ENCODE assay signal across 17 mouse cellular contexts in the genomic region with DNA sequence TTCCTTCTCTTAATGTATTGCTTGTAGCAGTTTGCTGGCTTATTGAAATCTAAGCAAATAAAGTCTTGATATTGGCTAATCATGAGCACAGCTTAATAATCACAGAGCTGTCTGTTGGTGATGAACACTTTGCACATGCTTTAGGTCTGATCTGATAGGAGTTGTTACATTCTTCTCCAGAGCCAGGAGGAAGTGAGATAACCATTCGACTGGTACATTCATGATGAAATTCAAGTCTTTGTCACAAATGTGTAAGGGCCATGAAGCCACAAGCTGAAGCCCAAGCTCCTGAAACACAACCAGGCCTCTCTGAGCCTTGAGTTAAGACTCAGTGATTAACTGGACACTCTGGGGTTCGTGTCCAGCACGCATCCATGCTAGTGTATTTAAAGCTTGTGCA.
A peak's percentile ranks its signal among the peaks of the same experiment; 100 is the strongest.
DNase-seq lines count a peak whose midpoint lies in the region; ATAC-seq and TF ChIP-seq lines count a peak whose summit lies in the region.
"Had no signal": no experiment of that assay in that cellular context is flagged by ENCODE, and none has a peak within 500 bp of the region (broad histone marks: within the 10 kb centered on the region; RNA-seq: fewer than 3 reads in every experiment).

No protein-coding gene starts in this region.

- H3K27ac ChIP-seq in kidney, embryonic 16.5 days (ENCODE audit: low read length): peak overlapping the region; percentile 12; the same call in 1 of the 2 replicates
- 0 out of 2 replicates have a peak overlapping the region, but pooled peaks have one; percentile 24 for H3K27ac ChIP-seq in stomach, postnatal 0 days (replicated peaks)
- H3K27ac ChIP-seq: embryonic facial prominence, embryonic 10.5 days; forebrain, embryonic 13.5 days; hindbrain, embryonic 14.5 days; liver, embryonic 15.5 days; midbrain, embryonic 15.5 days had no signal

- no peaks in the 10 kb centered on the region for H3K27me3 ChIP-seq in kidney, embryonic 16.5 days (ENCODE audit: insufficient read depth, low read length)
- H3K27me3 ChIP-seq in G1E (ENCODE audit: insufficient read depth, low read length): peaks cover under 1% of the 10 kb centered on the region; the same call in 1 of the 2 replicates
- no peaks in the 10 kb centered on the region for H3K27me3 ChIP-seq in stomach, postnatal 0 days (ENCODE audit: control insufficient read depth, insufficient read depth, low read length)
- H3K27me3 ChIP-seq: forebrain, embryonic 13.5 days; liver, embryonic 15.5 days; midbrain, embryonic 15.5 days had no signal

- no peak overlapping the region for H3K9ac ChIP-seq in kidney, embryonic 16.5 days (replicated peaks; ENCODE audit: low read length)
- H3K9ac ChIP-seq in stomach, postnatal 0 days (ENCODE audit: low read length): no peak overlapping the region
- H3K9ac ChIP-seq: forebrain, embryonic 13.5 days; hindbrain, embryonic 14.5 days; liver, embryonic 15.5 days; midbrain, embryonic 15.5 days had no signal

- 83% methylated on average over 3 of the region's 3 CpGs for WGBS in kidney, embryonic 16.5 days
- WGBS in stomach, postnatal 0 days: 81% methylated on average over 3 of the region's 3 CpGs

- TF ChIP-seq EP300 in stomach, postnatal 0 days (optimal IDR thresholded peaks at IDR 0.05): no peak

- no peaks in the 10 kb centered on the region for H3K36me3 ChIP-seq in kidney, embryonic 16.5 days (ENCODE audit: insufficient read depth, low read length)
- no peaks in the 10 kb centered on the region for H3K36me3 ChIP-seq in G1E (replicated peaks)
- H3K36me3 ChIP-seq in stomach, postnatal 0 days (ENCODE audit: control insufficient read depth, insufficient read depth, low read length): no peaks in the 10 kb centered on the region
- H3K36me3 ChIP-seq: embryonic facial prominence, embryonic 10.5 days; liver, embryonic 15.5 days; midbrain, embryonic 15.5 days had no signal

- no peak overlapping the region for H3K4me2 ChIP-seq in kidney, embryonic 16.5 days (replicated peaks; ENCODE audit: low read depth, low read length)
- no peak overlapping the region for H3K4me2 ChIP-seq in stomach, postnatal 0 days (replicated peaks; ENCODE audit: low read depth)
- H3K4me2 ChIP-seq: forebrain, embryonic 13.5 days; hindbrain, embryonic 14.5 days; liver, embryonic 15.5 days; midbrain, embryonic 15.5 days had no signal

- no peak overlapping the region for H3K4me3 ChIP-seq in kidney, embryonic 16.5 days (ENCODE audit: low read length)
- no peak overlapping the region for H3K4me3 ChIP-seq in G1E (ENCODE audit: low read depth, low read length)
- H3K4me3 ChIP-seq in stomach, postnatal 0 days (ENCODE audit: low read depth, low read length): no peak overlapping the region
- H3K4me3 ChIP-seq: embryonic facial prominence, embryonic 10.5 days; forebrain, embryonic 13.5 days; liver, embryonic 15.5 days; midbrain, embryonic 15.5 days; myocyte had no signal

- no peak for TF ChIP-seq CTCF in G1E (IDR thresholded peaks at IDR 0.05; ENCODE audit: low read depth, low read length)
- TF ChIP-seq CTCF in stomach, postnatal 0 days (IDR thresholded peaks at IDR 0.05; ENCODE audit: low read depth): no peak

- H3K4me1 ChIP-seq in kidney, embryonic 16.5 days (ENCODE audit: insufficient read depth, low read length): peaks cover 40% of the 10 kb centered on the region
- H3K4me1 ChIP-seq in G1E (ENCODE audit: insufficient read depth, low read depth, low read length): peaks cover 10% of the 10 kb centered on the region
- no peaks in the 10 kb centered on the region for H3K4me1 ChIP-seq in stomach, postnatal 0 days (replicated peaks; ENCODE audit: control insufficient read depth, insufficient read depth)
- H3K4me1 ChIP-seq: liver, embryonic 15.5 days had no signal

- no peak for DNase-seq in kidney, adult 8-10 months
- DNase-seq in G1E (ENCODE audit: low spot score): no peak
- peak; percentile 13 for DNase-seq in fat pad, adult 2 months (ENCODE audit: extremely low read depth, low read depth, low spot score)
- no peak for DNase-seq in stomach, postnatal 0 days (ENCODE audit: low spot score)
- DNase-seq in urinary bladder, postnatal 10 days (ENCODE audit: low spot score): no peak
- no peak for DNase-seq in cerebellum, postnatal 14 days
- DNase-seq: cerebellum, adult 18-20 months; lung, postnatal 14 days; thymus, adult 2 months had no signal

- no peaks in the 10 kb centered on the region for H3K9me3 ChIP-seq in kidney, embryonic 16.5 days (ENCODE audit: low read length)
- no peaks in the 10 kb centered on the region for H3K9me3 ChIP-seq in G1E (replicated peaks)
- no peaks in the 10 kb centered on the region for H3K9me3 ChIP-seq in stomach, postnatal 0 days (ENCODE audit: control insufficient read depth, low read length)
- H3K9me3 ChIP-seq: embryonic facial prominence, embryonic 10.5 days; forebrain, embryonic 13.5 days; liver, embryonic 15.5 days; midbrain, embryonic 15.5 days had no signal

- ATAC-seq in kidney, embryonic 16.5 days (ENCODE audit: low FRiP score, low TSS enrichment): no peak
- peak; percentile 67 for ATAC-seq in G1E (ENCODE audit: extremely low read depth, insufficient number of reproducible peaks, low FRiP score, poor library complexity, severe bottlenecking)
- no peak for ATAC-seq in stomach, postnatal 0 days (ENCODE audit: low FRiP score, low TSS enrichment)
- ATAC-seq: CD4-positive, CD25-positive, alpha-beta regulatory T cell, adult 4 months; forebrain, embryonic 13.5 days; midbrain, embryonic 15.5 days had no signal
